Mouse (Mus musculus) brain, embryonic 14.5 days (tissue): Measurements from ENCODE around the gene Mrps17. TPM values are rescaled to one million over a fixed set of nuclear protein-coding genes. Genes with fewer than 3 reads are reported as not detected.
"Not testable (repeated sequence)": the region's sequence is repeated elsewhere in the genome, so short reads cannot be mapped to it uniquely, and the experiment has no call there.

Experiments
- DNase-seq: peaks from one replicate; pipeline ENCODE4 v3.0.0-alpha.2; 2011; ENCODE audit warnings: low read depth
- CTCF ChIP-seq: fragments of 200-500 bp; IDR thresholded peaks from 2 replicates; pipeline ENCODE4 v1.5.1; 2012; ENCODE audit warnings: inconsistent platforms, mild to moderate bottlenecking, moderate library complexity, borderline replicate concordance; ENCODE audit not compliant: insufficient read depth, insufficient read length; ENCODE audit errors: extremely low read depth
- POLR2A ChIP-seq: fragments of 200-500 bp; IDR thresholded peaks from 2 replicates; pipeline ENCODE4 v1.6.1; 2012; ENCODE audit warnings: mild to moderate bottlenecking, inconsistent platforms, borderline replicate concordance; ENCODE audit not compliant: poor library complexity, insufficient read depth, insufficient read length, severe bottlenecking; ENCODE audit errors: extremely low read depth
- polyA plus RNA-seq: library from polyadenylated mRNA; depleted of rRNA; stranded (reverse); fragments of >200 nt; gene quantifications from 2 replicates; pipeline ENCODE4 v1.2.3, GENCODE M21; 2012; rRNA removed

Mrps17 gene
- polyA plus RNA-seq = 116 and 127 TPM in 2 replicates

DNA sequence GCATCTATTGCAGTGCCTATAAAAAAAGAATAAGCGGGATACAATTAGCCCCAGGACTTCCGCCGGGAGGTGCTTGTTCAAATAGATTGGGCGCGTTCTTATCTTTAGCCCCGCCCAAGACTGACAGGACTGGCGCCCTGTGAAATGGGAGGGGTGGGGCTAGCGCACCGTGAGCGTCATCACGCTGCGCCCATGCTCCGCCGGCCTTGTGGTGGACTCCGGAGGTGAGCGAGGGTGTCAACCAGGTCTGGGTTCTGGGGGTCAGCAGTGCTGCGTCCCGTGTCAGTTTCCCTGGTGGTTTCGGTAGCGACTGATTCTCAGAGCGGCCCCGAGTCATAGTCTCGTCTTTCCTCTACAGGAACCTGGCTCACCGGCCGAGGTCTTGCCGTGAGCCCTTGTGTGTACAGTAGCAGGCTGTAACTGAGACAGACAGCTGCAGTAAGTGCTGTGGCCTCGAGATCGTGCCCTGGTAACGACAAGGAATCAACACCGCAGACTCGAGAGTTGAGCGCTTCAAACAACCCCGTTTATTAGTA lies at the start of gene Mrps17:
TSS of gene Mrps17 (plus strand) at position 172 of the 536 bp plus-strand sequence.
- peak; percentile 98 for DNase-seq
- TF ChIP-seq CTCF (no peak), POLR2A (peak; percentile 72; the same call in 1 of the 2 replicates)

- DNase-seq = no peak
- TF ChIP-seq CTCF = no peak
- TF ChIP-seq POLR2A = no peak
Observed at GRCm38 (mm10) chr5:129666271-129666909, 48.9 kb upstream of the Mrps17 start.

GRCm38 (mm10) chr5:129667851-129668250 lies 47.4 kb upstream of the Mrps17 start:
- DNase-seq = no peak

GRCm38 (mm10) chr5:129669453-129670035 lies 45.8 kb upstream of the Mrps17 start:
- peak; percentile 79; the same call in 1 of the 2 replicates for TF ChIP-seq POLR2A
- TF ChIP-seq CTCF = no peak
- no peak for DNase-seq

More at GRCm38 (mm10) chr5:129667851-129668250, 47.4 kb upstream of the Mrps17 start:
- TF ChIP-seq CTCF = no peak
- no peak for TF ChIP-seq POLR2A

- DNase-seq = peak; percentile 90
- no peak for TF ChIP-seq POLR2A
- no peak for TF ChIP-seq CTCF
Observed at GRCm38 (mm10) chr5:129670036-129670458, 45.2 kb upstream of the Mrps17 start, which contains the start of gene Zfp11. Gene Zfp11, minus strand, starts transcription at chr5:129670099.

DNA sequence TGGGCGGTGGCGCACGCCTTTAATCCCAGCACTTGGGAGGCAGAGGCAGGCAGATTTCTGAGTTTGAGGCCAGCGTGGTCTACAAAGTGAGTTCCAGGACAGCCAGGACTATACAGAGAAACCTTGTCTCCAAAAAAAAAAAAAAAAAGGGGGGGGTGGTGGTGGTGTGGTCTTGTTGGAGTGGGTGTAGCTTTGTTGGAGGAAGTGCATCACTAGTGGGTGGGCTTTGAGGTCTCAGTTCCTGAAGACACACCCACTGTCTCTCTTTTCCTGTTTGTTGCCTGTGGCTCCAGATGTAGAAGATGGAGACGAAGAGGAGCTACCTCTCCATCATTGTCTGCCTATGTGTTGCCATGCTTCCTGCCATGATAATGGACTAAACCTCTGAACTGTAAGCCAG lies 30.2 kb upstream of the Mrps17 start:
- DNase-seq = not testable (repeated sequence)

GRCm38 (mm10) chr5:129687621-129688020 lies 27.7 kb upstream of the Mrps17 start:
- no peak for TF ChIP-seq POLR2A
- TF ChIP-seq CTCF = no peak
- DNase-seq = no peak

GRCm38 (mm10) chr5:129690528-129690927 lies 24.8 kb upstream of the Mrps17 start:
- TF ChIP-seq POLR2A (no peak), CTCF (no peak)
- DNase-seq = no peak

DNA sequence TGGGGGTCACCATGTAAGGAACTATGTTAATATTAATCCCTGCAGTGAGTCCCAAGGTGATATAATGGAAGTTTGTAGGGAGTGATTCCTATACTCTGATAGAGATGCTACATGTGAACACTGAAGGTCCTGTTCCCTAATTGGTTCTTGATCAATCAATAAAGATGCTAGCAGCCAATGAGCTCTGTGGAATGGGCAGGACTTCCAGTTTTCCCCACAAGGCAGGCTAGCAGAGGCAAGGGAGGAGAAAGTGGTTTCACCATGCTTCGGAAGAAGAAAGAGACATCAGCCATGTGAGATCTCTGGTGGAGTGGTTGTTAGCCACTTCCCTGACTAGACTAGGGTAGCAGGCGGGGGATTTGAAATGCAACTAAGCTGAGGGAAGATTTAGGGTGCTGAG lies 14.8 kb upstream of the Mrps17 start:
- peak; percentile 34 for DNase-seq
- TF ChIP-seq CTCF (no peak), POLR2A (no peak)

DNA sequence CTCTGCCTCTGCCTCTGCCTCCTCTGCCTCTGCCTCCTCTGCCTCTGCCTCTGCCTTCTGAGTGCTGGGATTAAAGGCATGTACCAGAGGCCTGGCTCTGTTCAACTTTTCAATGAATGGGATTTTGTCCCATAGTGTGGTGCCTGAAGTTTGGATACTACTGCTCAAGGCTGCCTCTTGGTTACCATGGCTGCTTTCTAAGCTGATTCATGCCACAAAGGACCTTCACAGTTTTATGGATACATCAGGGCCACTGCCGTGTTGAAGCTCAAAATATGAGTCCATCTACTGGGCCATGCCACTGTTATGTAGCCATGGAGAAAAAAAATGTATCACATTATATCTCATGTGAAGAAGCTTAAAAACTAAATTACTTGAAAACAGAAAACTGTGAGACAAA lies 13.6 kb upstream of the Mrps17 start:
- no peak for TF ChIP-seq CTCF
- no peak for TF ChIP-seq POLR2A
- no peak for DNase-seq

DNA sequence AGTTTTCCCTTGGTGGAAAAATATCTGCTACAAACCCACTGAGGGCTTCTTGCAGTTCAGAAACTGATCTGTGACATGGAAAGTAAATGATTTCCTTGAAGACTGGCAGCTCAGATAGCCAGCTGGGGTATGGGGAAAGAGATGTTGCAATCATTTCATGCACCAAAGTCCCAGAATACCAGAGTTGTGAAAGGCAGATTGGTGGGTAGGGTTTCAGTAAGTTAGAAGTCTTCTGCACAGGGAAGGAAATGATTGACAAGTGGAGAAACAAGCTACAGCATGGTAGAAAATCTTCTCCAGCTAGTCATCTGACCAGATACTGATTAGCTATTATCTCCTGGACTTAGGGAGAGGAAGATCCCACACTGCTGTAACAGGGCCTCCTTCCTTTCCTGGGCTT lies 11.9 kb upstream of the Mrps17 start:
- TF ChIP-seq POLR2A (no peak), CTCF (no peak)
- no peak for DNase-seq

GRCm38 (mm10) chr5:129708412-129708811 lies 6.9 kb upstream of the Mrps17 start, which contains the start of gene Sept14:
Gene Sept14, minus strand, starts transcription at chr5:129708512.
- TF ChIP-seq CTCF (no peak), POLR2A (no peak)
- no peak for DNase-seq

GRCm38 (mm10) chr5:129717016-129717415 lies 1.7 kb downstream of the Mrps17 start:
- no peak for DNase-seq
- no peak for TF ChIP-seq POLR2A
- TF ChIP-seq CTCF = no peak
